Mouse (Mus musculus): Measurements from ENCODE around the gene Ctf2. TPM values are rescaled to one million over a fixed set of nuclear protein-coding genes. Genes with fewer than 3 reads are reported as not detected.

The Ctf2 gene
- polyA plus RNA-seq, 1 experiment from 2014 or later: 0.27 TPM

DNA sequence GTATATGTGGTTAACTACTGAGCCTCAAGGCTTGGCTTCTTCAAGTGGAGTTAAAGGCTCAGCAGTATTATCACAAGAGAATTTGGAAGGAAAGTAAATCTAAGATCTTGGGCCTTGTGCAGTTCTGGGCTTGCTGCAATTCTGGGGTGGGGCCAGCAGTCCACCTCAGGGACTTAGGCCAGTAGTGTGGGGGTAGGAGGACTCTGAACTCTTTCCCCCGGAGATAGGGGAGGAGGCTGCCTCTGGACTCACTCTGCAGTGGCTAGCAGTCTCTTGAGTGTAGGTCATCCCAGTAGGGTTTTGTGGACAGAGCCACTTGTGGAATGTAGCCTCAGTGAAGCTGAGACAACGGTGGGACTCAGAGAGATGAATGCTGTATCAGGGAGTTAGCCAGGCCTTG is 33.8 kb upstream of the Ctf2 start:
- 94% methylated on average over 2 of the region's 2 CpGs for WGBS
- Histone ChIP-seq H3K4me2 (ENCODE audit: low read depth, low read length) (no peak overlapping the region), H3K36me3 (ENCODE audit: control insufficient read depth, insufficient read depth, low read length) (peaks cover 48% of the 10 kb centered on the region), H3K27ac (ENCODE audit: low read depth, low read length) (no peak overlapping the region), H3K27me3 (ENCODE audit: control insufficient read depth, insufficient read depth, low read length) (no peaks in the 10 kb centered on the region), H3K4me3 (ENCODE audit: low read depth, low read length) (no peak overlapping the region), H3K4me1 (ENCODE audit: control insufficient read depth, insufficient read depth, low read length) (peaks cover 8% of the 10 kb centered on the region; the same call in 1 of the 2 replicates), H3K9ac (replicated peaks; ENCODE audit: low read depth, low read length) (no peak overlapping the region), H3K9me3 (ENCODE audit: control insufficient read depth, low read length) (no peaks in the 10 kb centered on the region)
- no peak for ATAC-seq (ENCODE audit: low read depth)

DNA sequence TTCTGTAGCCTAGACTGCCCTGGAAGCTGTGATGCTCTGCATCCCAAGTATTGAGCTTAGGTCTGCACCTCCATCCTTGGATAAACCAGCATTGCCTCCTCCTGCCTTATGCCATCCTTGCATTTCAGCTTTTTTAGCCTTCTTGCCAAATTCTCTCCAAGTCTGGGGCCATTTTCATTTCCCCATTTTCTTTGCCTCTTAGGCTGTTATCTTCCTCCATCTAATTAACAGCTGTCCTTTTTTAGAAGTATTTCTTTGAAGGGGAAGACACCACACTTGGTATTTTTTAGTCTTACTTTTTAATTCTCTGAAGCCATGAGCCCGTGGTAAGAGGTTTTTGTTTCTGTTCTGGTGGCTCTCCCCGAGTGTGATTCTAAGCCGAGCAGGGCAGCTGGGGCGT is 31.7 kb upstream of the Ctf2 start:
- H3K4me3 ChIP-seq (ENCODE audit: low read depth, low read length): no peak overlapping the region
- peaks cover 54% of the 10 kb centered on the region for H3K36me3 ChIP-seq (ENCODE audit: control insufficient read depth, insufficient read depth, low read length)

GRCm38 (mm10) chr7:127761026-127761425 is 29.1 kb upstream of the Ctf2 start:
- no peak overlapping the region for H3K4me3 ChIP-seq (ENCODE audit: low read depth, low read length)
- 52% methylated on average over 7 of the region's 7 CpGs for WGBS
- H3K4me2 ChIP-seq (ENCODE audit: low read depth, low read length): no peak overlapping the region
- no peak overlapping the region for H3K9ac ChIP-seq (replicated peaks; ENCODE audit: low read depth, low read length)
- no peak for ATAC-seq (ENCODE audit: low read depth)
- H3K4me1 ChIP-seq (ENCODE audit: control insufficient read depth, insufficient read depth, low read length): 0 out of 2 replicates have a peak, but pooled peaks cover 3% of the 10 kb centered on the region
- no peaks in the 10 kb centered on the region for H3K27me3 ChIP-seq (ENCODE audit: control insufficient read depth, insufficient read depth, low read length)
- no peaks in the 10 kb centered on the region for H3K9me3 ChIP-seq (ENCODE audit: control insufficient read depth, low read length)
- peaks cover 49% of the 10 kb centered on the region for H3K36me3 ChIP-seq (ENCODE audit: control insufficient read depth, insufficient read depth, low read length)
- no peak overlapping the region for H3K27ac ChIP-seq (ENCODE audit: low read depth, low read length)

More for the DNA sequence above, 31.7 kb upstream of the Ctf2 start:
- no peak for ATAC-seq (ENCODE audit: low read depth)
- 95% methylated on average over 4 of the region's 4 CpGs for WGBS
- Histone ChIP-seq H3K9me3 (ENCODE audit: control insufficient read depth, low read length) (no peaks in the 10 kb centered on the region), H3K4me2 (ENCODE audit: low read depth, low read length) (no peak overlapping the region), H3K27ac (ENCODE audit: low read depth, low read length) (no peak overlapping the region), H3K27me3 (ENCODE audit: control insufficient read depth, insufficient read depth, low read length) (no peaks in the 10 kb centered on the region), H3K9ac (replicated peaks; ENCODE audit: low read depth, low read length) (no peak overlapping the region), H3K4me1 (ENCODE audit: control insufficient read depth, insufficient read depth, low read length) (no peaks in the 10 kb centered on the region)

DNA sequence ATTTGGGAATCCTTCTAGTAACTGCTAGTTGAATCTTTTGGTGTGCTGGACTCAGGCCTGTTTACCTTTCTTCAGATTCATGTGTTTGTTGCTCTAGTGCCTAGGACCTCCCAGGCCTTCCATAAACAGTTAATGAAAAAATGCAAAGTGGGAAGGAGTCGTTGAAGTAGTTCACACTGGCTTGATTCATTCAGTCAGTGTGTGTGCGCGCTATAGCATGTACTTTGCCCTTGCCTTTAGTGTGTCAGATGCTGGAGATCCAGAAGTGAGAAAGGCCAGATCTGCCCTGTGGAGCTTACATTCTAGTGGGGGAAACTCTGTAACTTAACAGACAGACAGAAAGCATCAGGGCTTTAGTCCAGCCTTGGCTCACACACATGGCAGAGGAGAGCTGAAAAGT is 28.5 kb upstream of the Ctf2 start:
- Histone ChIP-seq H3K9ac (replicated peaks; ENCODE audit: low read depth, low read length) (no peak overlapping the region), H3K27me3 (ENCODE audit: control insufficient read depth, insufficient read depth, low read length) (no peaks in the 10 kb centered on the region), H3K36me3 (ENCODE audit: control insufficient read depth, insufficient read depth, low read length) (peaks cover 50% of the 10 kb centered on the region), H3K27ac (ENCODE audit: low read depth, low read length) (no peak overlapping the region), H3K4me2 (ENCODE audit: low read depth, low read length) (no peak overlapping the region), H3K9me3 (ENCODE audit: control insufficient read depth, low read length) (no peaks in the 10 kb centered on the region), H3K4me3 (ENCODE audit: low read depth, low read length) (no peak overlapping the region), H3K4me1 (ENCODE audit: control insufficient read depth, insufficient read depth, low read length) (0 out of 2 replicates have a peak, but pooled peaks cover 3% of the 10 kb centered on the region)
- no peak for ATAC-seq (ENCODE audit: low read depth)
- WGBS: 91% methylated on average over 3 of the region's 3 CpGs

GRCm38 (mm10) chr7:127759716-127760115 is 27.8 kb upstream of the Ctf2 start:
- H3K4me1 ChIP-seq (ENCODE audit: control insufficient read depth, insufficient read depth, low read length): 0 out of 2 replicates have a peak, but pooled peaks cover 3% of the 10 kb centered on the region
- ATAC-seq (ENCODE audit: low read depth): no peak
- H3K9ac ChIP-seq (replicated peaks; ENCODE audit: low read depth, low read length): no peak overlapping the region
- no peak overlapping the region for H3K4me3 ChIP-seq (ENCODE audit: low read depth, low read length)
- H3K27ac ChIP-seq (ENCODE audit: low read depth, low read length): no peak overlapping the region
- peaks cover 52% of the 10 kb centered on the region for H3K36me3 ChIP-seq (ENCODE audit: control insufficient read depth, insufficient read depth, low read length)
- H3K9me3 ChIP-seq (ENCODE audit: control insufficient read depth, low read length): no peaks in the 10 kb centered on the region
- no peaks in the 10 kb centered on the region for H3K27me3 ChIP-seq (ENCODE audit: control insufficient read depth, insufficient read depth, low read length)
- H3K4me2 ChIP-seq (ENCODE audit: low read depth, low read length): no peak overlapping the region
- 86% methylated on average over 6 of the region's 6 CpGs for WGBS

- Histone ChIP-seq H3K4me1 (ENCODE audit: control insufficient read depth, insufficient read depth, low read length) (0 out of 2 replicates have a peak, but pooled peaks cover 6% of the 10 kb centered on the region), H3K4me3 (ENCODE audit: low read depth, low read length) (no peak overlapping the region), H3K9me3 (ENCODE audit: control insufficient read depth, low read length) (no peaks in the 10 kb centered on the region), H3K36me3 (ENCODE audit: control insufficient read depth, insufficient read depth, low read length) (peaks cover 86% of the 10 kb centered on the region), H3K9ac (replicated peaks; ENCODE audit: low read depth, low read length) (0 out of 2 replicates have a peak overlapping the region, but pooled peaks have one; percentile 12), H3K27me3 (ENCODE audit: control insufficient read depth, insufficient read depth, low read length) (no peaks in the 10 kb centered on the region), H3K4me2 (ENCODE audit: low read depth, low read length) (no peak overlapping the region), H3K27ac (ENCODE audit: low read depth, low read length) (no peak overlapping the region)
- ATAC-seq (ENCODE audit: low read depth): no peak
- 87% methylated on average over 7 of the region's 7 CpGs for WGBS
Measured at GRCm38 (mm10) chr7:127753741-127754140, 21.8 kb upstream of the Ctf2 start.

DNA sequence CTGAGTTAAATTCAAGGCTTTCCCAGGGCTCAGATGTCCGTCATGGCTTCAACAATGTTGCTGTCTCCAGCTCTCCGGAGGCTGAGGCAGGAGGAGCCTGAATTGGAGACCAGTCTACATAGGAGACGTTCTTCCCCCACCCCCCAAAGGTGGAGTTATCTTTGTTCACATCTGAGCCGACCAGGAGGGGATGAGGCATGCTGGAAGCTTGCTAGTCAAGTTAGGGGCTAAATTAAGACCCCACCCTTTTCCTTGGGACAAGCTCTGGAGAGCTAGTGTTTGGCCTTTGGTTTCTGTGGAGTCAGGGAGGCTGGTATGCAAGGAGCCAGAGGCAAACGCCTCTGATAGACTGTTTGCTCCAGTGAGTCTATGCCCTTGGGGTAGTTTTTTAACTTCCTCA is 21.2 kb upstream of the Ctf2 start:
- Histone ChIP-seq H3K4me1 (ENCODE audit: control insufficient read depth, insufficient read depth, low read length) (0 out of 2 replicates have a peak, but pooled peaks cover 6% of the 10 kb centered on the region), H3K27me3 (ENCODE audit: control insufficient read depth, insufficient read depth, low read length) (no peaks in the 10 kb centered on the region), H3K4me3 (ENCODE audit: low read depth, low read length) (no peak overlapping the region), H3K4me2 (ENCODE audit: low read depth, low read length) (no peak overlapping the region), H3K27ac (ENCODE audit: low read depth, low read length) (no peak overlapping the region), H3K36me3 (ENCODE audit: control insufficient read depth, insufficient read depth, low read length) (peaks cover 83% of the 10 kb centered on the region), H3K9me3 (ENCODE audit: control insufficient read depth, low read length) (no peaks in the 10 kb centered on the region), H3K9ac (replicated peaks; ENCODE audit: low read depth, low read length) (no peak overlapping the region)
- WGBS: 77% methylated on average over 5 of the region's 5 CpGs
- no peak for ATAC-seq (ENCODE audit: low read depth)

DNA sequence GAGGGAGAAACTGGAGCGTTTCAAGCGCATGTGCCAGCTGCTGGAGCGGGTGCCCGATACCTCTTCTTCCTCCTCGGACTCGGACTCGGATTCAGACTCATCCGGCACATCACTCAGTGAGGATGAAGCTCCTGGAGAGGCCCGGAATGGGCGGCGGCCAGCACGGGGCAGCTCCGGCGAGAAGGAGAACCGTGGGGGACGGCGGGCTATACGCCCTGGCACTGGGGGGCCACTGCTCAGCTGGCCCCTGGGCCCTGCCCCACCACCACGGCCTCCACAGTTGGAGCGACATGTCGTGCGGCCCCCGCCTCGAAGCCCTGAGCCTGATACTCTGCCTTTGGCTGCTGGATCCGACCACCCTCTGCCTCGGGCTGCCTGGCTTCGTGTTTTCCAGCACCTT is 20.1 kb upstream of the Ctf2 start:
- 97% methylated on average over 27 of the region's 27 CpGs for WGBS
- peaks cover 16% of the 10 kb centered on the region for H3K4me1 ChIP-seq (ENCODE audit: control insufficient read depth, insufficient read depth, low read length)
- no peaks in the 10 kb centered on the region for H3K9me3 ChIP-seq (ENCODE audit: control insufficient read depth, low read length)
- H3K27me3 ChIP-seq (ENCODE audit: control insufficient read depth, insufficient read depth, low read length): no peaks in the 10 kb centered on the region
- ATAC-seq (ENCODE audit: low read depth): no peak
- no peak overlapping the region for H3K4me2 ChIP-seq (ENCODE audit: low read depth, low read length)
- no peak overlapping the region for H3K4me3 ChIP-seq (ENCODE audit: low read depth, low read length)
- H3K27ac ChIP-seq (ENCODE audit: low read depth, low read length): no peak overlapping the region
- H3K9ac ChIP-seq (replicated peaks; ENCODE audit: low read depth, low read length): no peak overlapping the region
- peaks cover 76% of the 10 kb centered on the region for H3K36me3 ChIP-seq (ENCODE audit: control insufficient read depth, insufficient read depth, low read length)

GRCm38 (mm10) chr7:127751619-127752018 is 19.7 kb upstream of the Ctf2 start:
- Histone ChIP-seq H3K27ac (ENCODE audit: low read depth, low read length) (no peak overlapping the region), H3K36me3 (ENCODE audit: control insufficient read depth, insufficient read depth, low read length) (peaks cover 72% of the 10 kb centered on the region), H3K9ac (replicated peaks; ENCODE audit: low read depth, low read length) (no peak overlapping the region), H3K4me2 (ENCODE audit: low read depth, low read length) (no peak overlapping the region), H3K4me1 (ENCODE audit: control insufficient read depth, insufficient read depth, low read length) (peaks cover 15% of the 10 kb centered on the region), H3K9me3 (ENCODE audit: control insufficient read depth, low read length) (no peaks in the 10 kb centered on the region), H3K4me3 (ENCODE audit: low read depth, low read length) (no peak overlapping the region), H3K27me3 (ENCODE audit: control insufficient read depth, insufficient read depth, low read length) (no peaks in the 10 kb centered on the region)
- no peak for ATAC-seq (ENCODE audit: low read depth)
- 96% methylated on average over 5 of the region's 5 CpGs for WGBS
